Mouse (Mus musculus): Measurements from ENCODE around the gene Uvrag.

- TF ChIP-seq CTCF (IDR thresholded peaks at IDR 0.05; ENCODE audit: extremely low read depth, insufficient read depth, insufficient read length, insufficient replicate concordance) (no peak), POLR2A (IDR thresholded peaks at IDR 0.05; ENCODE audit: low read depth, low read length) (no peak)
Observed at GRCm38 (mm10) chr7:98910712-98911111, 230.2 kb downstream of the Uvrag start.
